Mouse (Mus musculus) T-cell, adult 2 months (primary cell): ENCODE data around the gene Gm49378.

ENCODE experiments used
- DNase-seq: peaks from one replicate; pipeline ENCODE4 v3.0.0; 2022; ENCODE audit warnings: low spot score

The Gm49378 gene

DNA sequence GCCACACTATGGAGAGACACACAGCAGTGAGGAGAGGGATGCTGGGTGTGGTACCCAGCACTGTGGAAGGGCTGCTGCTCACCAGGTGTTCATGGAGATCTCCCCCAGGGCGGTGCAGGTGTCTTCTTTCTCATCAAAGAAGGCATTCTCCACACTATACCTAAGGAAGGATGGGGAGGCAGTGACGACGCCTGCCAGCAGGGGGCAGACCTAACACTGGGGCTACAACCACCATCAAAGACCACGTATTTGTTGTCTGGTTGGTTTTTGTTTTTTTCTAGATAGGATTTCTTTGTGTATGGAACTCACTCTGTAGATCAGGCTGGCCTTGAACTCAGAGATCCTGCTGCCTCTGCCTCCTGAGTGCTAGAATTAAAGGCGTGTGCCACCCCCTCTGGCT lies 8.4 kb downstream of the Gm49378 start:
- peak; percentile 79 for DNase-seq

- no peak for DNase-seq
Measured at GRCm38 (mm10) chr14:55628077-55628827, 9.4 kb downstream of the Gm49378 start.

DNA sequence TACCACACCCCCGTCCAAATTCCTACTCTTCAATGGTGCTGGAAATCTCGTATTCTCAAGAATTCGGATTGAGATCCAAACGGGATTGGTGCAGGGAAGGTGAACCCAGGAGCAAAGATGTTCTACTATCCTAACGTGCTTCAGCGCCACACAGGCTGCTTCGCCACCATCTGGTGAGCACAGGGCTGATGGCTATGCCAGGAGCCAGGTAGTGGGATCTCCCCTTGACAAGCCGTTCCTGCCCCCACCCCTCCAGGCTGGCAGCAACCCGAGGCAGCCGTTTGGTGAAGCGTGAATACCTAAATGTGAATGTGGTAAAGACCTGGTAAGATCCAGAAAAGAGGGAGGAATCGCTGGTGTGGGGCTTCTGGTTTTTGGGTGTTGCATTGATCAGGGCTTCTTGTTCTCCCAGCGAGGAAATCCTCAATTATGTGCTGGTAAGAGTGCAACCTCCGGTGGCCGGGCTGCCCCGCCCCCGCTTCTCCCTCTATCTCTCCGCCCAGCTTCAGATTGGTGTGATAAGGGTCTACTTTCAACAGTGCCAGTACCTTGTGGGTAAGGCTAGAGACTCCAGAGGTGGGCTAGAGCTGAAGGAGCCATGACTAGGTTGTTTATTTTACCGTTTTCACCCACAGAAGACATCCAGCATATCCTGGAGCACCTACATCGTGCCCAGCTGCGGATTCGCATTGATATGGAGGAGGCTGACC lies 19.1 kb downstream of the Gm49378 start:
- peak; percentile 15 for DNase-seq

GRCm38 (mm10) chr14:55617822-55618221 lies 19.9 kb downstream of the Gm49378 start, which contains the start of gene Rec8:
TSS of gene Rec8 (plus strand) at chr14:55618037.
- peak; percentile 10 for DNase-seq

DNA sequence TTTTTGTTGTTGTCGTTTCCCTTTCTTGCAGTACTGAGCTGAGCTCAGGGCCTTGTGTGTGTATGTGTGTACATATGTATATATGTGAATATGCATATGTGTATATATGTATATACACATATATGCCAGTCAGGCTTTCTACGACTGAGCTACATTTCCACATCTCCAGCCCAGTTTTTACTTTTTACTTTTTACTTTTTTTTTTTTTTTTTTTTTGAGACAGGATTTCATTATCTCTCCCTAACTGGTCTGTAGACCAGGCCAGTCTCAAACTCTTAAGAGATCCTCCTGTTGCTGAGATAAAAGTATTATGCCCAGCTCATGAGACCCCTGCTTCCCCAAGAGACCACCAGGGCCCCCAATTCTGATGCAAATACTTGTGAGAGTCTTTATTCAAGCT lies 20.9 kb downstream of the Gm49378 start:
- no peak for DNase-seq

DNA sequence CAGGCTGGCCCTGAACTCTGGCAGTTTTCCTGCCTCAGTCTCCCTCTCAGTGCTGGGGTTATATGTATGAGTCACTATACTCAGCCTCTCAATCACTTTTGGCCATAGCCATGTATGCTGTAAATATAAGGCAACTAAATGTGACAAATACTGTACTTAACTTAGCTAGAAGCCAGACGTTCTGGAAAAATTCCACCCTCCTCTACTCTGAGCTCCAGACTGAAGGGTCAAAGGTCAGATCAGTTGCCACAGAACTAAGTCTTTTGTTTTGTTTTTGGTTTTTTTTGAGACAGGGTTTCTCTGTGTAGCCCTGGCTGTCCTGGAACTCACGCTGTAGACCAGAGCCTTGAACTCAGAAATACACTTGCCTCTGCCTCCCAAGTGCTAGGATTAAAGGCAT lies 21.8 kb downstream of the Gm49378 start:
- no peak for DNase-seq

- DNase-seq: no peak
Measured at GRCm38 (mm10) chr14:55614565-55615178, 23.0 kb downstream of the Gm49378 start.

DNA sequence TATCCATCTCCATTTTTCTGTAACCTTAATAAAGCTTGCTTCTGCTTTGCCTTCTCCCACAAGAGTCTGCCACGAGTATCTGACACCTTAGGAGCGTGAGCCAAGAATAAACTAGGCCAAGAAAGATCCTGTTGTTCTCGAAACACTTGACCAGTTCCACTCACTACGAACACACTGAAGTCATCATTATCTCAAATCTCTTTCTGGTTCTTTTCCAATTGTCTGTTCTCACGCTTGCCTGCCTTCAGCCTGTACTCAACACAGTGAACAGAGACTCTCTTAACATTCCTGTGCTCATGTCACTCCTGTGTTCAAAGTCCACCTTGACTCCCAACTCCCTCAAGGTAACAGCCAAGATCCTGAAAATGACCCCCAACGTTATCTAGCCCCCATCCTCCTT lies 24.3 kb downstream of the Gm49378 start:
- no peak for DNase-seq

GRCm38 (mm10) chr14:55608339-55608738 lies 29.4 kb downstream of the Gm49378 start:
- DNase-seq: no peak

DNA sequence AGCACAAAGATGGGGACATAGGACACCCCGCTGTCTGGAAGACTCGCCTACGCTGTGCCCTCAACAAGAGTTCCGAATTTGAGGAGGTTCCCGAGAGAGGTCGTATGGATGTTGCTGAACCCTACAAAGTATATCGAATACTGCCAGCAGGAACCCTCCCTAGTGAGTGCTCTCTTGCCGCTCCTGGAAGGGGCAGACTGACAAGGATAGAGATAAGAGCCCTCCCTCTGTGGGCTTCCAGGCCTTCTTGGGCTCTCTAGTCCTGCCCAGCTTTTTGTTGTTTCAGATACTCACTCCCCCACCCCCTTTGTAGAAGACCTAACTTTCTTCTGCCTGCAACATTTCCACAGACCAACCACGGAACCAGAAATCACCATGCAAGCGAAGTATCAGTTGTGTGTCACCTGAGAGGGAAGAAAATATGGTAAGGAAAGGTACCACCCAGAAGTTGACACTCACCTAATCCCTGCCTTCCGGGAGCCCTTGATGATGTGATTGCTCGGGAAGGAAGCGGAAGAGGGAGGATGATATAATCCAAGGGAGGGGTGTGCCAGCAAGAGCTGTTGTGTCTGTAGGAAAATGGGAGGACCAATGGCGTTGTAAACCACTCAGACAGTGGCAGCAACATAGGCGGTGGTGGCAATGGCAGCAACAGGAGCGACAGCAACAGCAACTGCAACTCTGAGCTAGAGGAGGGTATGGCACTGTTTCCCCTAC lies 31.8 kb downstream of the Gm49378 start:
- no peak for DNase-seq

- no peak for DNase-seq
Measured at GRCm38 (mm10) chr14:55604823-55605222, 32.9 kb downstream of the Gm49378 start.

DNA sequence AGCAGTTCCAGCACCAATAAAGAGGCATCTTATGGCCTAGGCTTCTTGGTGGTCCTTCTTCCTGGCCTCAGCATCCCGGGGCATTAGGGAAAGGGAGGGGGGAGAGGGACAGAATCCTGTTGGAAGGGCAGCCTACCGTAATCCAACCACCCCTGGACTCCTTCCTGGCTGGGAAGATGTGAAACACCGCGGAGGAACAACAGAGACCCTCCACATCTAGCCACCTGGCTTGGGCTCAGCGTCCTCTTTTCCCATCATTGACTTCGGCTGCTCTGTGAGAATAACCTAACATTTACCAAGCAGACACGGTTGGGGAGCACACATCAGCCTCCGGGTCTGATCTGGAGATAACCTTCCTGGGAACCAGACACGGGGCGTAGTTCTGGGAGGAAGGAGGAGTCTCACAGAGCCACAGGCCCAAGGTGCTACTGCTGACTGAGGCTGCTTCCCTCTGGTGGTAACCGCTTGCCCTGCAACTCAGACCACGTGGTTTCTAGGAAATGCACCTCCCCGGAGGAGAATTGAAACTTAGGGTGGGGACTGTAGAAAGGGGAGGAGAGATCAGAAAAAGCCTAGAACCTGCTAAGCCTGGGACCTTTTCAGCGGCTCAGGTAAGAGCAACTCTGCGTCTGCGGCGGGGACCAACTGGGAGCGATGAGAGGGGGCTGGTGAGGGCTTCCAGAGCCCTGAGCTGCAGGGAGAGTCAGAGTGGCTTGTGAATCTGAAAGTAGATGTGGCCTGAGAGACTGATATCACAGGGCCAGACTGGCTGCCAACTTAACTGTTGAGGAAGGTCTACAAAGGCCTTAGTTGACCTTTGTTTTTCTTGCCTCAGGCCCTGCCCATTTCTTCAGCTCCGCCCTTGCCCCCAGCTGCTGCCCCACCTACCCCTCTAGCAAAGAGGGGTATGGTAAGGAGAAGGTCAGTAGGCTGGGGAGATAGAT lies 33.8 kb downstream of the Gm49378 start:
- DNase-seq: peak; percentile 97

GRCm38 (mm10) chr14:55603271-55603632 lies 34.4 kb downstream of the Gm49378 start, which contains the start of gene Irf9:
TSS of gene Irf9 (plus strand) at chr14:55603571.
- DNase-seq: no peak

- no peak for DNase-seq
Measured at GRCm38 (mm10) chr14:55598521-55599390, 38.9 kb downstream of the Gm49378 start.

DNA sequence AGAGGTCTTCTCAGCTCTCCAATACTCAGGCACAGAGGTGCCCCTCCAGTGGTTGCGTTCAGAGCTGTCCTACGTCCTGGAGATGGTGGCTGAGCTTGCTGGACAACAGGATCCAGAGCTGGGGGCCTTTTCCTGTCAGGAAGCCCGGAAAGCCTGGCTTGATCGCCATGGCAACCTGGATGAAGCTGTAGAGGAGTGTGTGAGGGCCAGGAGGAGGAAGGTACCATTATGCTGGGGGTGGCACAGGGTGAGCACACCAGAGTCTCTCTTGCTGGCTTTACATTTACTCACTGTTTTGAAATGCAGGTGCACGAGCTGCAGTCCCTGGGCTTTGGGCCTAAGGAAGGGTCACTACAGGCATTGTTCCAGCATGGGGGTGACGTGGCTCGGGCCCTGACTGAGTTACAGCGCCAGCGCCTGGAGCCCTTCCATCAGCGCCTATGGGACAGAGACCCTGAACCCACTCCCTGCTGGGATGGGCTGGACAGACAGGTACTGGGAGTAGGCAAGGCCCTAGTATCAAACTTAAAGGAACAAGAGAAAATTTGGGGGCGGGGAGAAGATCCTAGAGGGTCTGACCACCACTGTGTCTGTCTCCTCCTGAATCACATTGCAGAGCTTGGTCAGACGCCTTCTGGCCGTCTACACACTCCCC lies 41.5 kb downstream of the Gm49378 start:
- no peak for DNase-seq

DNA sequence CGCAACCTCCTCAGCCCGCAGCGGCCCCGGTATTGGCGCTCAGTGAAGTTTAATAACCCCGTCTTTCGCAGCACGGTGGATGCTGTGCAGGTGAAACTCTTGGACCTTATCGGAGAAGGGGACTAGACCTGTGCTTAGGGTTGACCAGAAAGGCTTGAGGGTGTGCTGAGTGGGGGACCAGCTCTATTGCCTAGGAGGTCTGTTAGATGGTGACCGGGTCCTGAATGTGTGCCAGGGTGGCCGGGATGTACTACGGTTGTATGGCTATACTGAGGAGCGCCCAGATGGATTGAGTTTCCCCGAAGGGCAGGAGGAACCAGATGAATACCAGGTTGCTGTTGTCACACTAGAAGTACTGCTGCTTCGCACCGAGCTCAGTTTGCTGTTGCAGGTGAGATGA lies 45.5 kb downstream of the Gm49378 start:
- no peak for DNase-seq

- DNase-seq: peak; percentile 86
Measured at GRCm38 (mm10) chr14:55591331-55591891, 46.3 kb downstream of the Gm49378 start, which contains the start of gene Rnf31. TSS of gene Rnf31 (plus strand) at chr14:55591708.

DNA sequence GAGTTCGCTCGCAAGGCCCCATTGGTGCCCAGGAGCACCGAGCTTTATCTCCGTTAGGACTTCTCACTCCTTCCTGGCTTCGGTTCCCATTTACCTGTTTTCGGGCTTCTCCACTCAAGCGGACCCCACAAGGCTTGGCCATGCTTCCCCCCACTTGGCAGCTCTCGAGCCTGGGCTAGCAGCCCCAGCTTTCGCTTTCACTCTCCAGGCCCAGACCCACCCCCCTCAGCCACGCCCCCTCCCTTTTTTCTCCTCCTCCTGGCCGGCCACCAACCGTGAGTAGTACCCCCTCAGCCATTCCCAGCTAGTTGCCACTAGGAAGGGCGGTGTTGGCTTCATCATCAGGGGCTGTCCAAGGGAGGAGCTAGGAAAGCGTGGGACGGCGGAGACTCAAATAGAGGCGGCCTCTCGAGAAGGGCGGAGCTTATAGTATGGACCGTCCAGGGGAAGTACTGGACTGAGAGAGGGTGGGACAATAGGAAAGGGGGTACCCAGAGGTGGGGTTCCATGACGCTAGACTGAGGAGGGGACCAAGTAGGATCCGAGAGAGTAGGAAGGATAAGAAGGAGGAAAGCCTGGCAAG lies 46.9 kb downstream of the Gm49378 start, which contains the start of gene Psme2:
Psme2 (minus strand) TSS at position 366 of the 583 bp plus-strand sequence.
- DNase-seq: peak; percentile 79
